Mouse (Mus musculus): Measurements from ENCODE around the gene Lpar3.

GRCm38 (mm10) chr3:146265545-146266130 is 44.9 kb downstream of the Lpar3 start:
- no peak for TF ChIP-seq CTCF (IDR thresholded peaks at IDR 0.05; ENCODE audit: control insufficient read depth, insufficient read depth, low read length)
- no peak for TF ChIP-seq POLR2A (IDR thresholded peaks at IDR 0.05; ENCODE audit: borderline replicate concordance, control insufficient read depth, low read depth, low read length)
